Mouse (Mus musculus) olfactory bulb, adult 2 months (tissue): ENCODE data around the gene D930048N14Rik.

Source experiments
- CTCF ChIP-seq: fragments of 200-500 bp; IDR thresholded peaks from 2 replicates; pipeline ENCODE4 v1.5.1; 2012; ENCODE audit warnings: low read depth, mild to moderate bottlenecking, low read length, moderate library complexity; ENCODE audit not compliant: insufficient read depth
- POLR2A ChIP-seq: fragments of 200-500 bp; IDR thresholded peaks from 2 replicates; pipeline ENCODE4 v1.6.1; 2012; ENCODE audit warnings: mild to moderate bottlenecking, low read depth, low read length, moderate library complexity; ENCODE audit not compliant: insufficient read depth

GRCm38 (mm10) chr11:51649111-51649888 is 1.5 kb upstream of the D930048N14Rik start:
- TF ChIP-seq POLR2A = no peak
- TF ChIP-seq CTCF = no peak
